Mouse (Mus musculus) MEL (cell line): Measurements from ENCODE around the gene Irf3. TPM values are rescaled to one million over a fixed set of nuclear protein-coding genes. Genes with fewer than 3 reads are reported as not detected.

Experiments
- DNase-seq: peaks from one replicate; pipeline ENCODE4 v3.0.0; 2011; ENCODE audit warnings: low read depth, low spot score
- H3K27ac ChIP-seq: 2 replicates; pipeline ENCODE4 v1.5.1; 2012; ENCODE audit warnings: low read depth, mild to moderate bottlenecking, control low read depth, low read length, moderate library complexity; ENCODE audit not compliant: control insufficient read depth
- H3K27me3 ChIP-seq, 2 experiments: fragments of 150-350 bp in 1 of 2; sonication (generic) in 1 of 2; 2 replicates each; pipeline ENCODE4 v1.6.1; 2012; ENCODE audit warnings: low read length in 2 of 2, mild to moderate bottlenecking in 2 of 2, improper control_type of control experiment in 1 of 2, moderate library complexity in 1 of 2; ENCODE audit not compliant: insufficient read depth in 2 of 2, control insufficient read depth in 1 of 2
- H3K36me3 ChIP-seq, 2 experiments: 2 replicates each; pipeline ENCODE4 v1.6.1; 2012 to 2014; ENCODE audit warnings: low read length in 2 of 2, improper control_type of control experiment in 1 of 2, inconsistent platforms in 1 of 2, mild to moderate bottlenecking in 1 of 2; ENCODE audit not compliant: insufficient read depth in 2 of 2, control insufficient read depth in 1 of 2
- H3K4me1 ChIP-seq, 2 experiments: fragments of 150-350 bp in 1 of 2; sonication (generic) in 1 of 2; 2 replicates each; pipeline ENCODE4 v1.6.1; 2012; ENCODE audit warnings: low read length in 2 of 2, improper control_type of control experiment in 1 of 2, mild to moderate bottlenecking in 1 of 2; ENCODE audit not compliant: insufficient read depth in 2 of 2, control insufficient read depth in 1 of 2
- H3K4me3 ChIP-seq, 2 experiments: fragments of 150-350 bp in 1 of 2; sonication (generic) in 1 of 2; 2 replicates each; pipeline ENCODE4 v1.5.1; 2012; ENCODE audit warnings: low read depth in 2 of 2, low read length in 2 of 2, mild to moderate bottlenecking in 2 of 2, moderate library complexity in 2 of 2, control low read depth in 1 of 2, improper control_type of control experiment in 1 of 2; ENCODE audit not compliant: control insufficient read depth in 1 of 2, insufficient read depth in 1 of 2
- H3K79me2 ChIP-seq: 2 replicates; pipeline ENCODE4 v1.6.1; 2012; ENCODE audit warnings: mild to moderate bottlenecking, low read length, moderate library complexity; ENCODE audit not compliant: control insufficient read depth, poor library complexity, insufficient read depth
- H3K9ac ChIP-seq: 2 replicates; pipeline ENCODE4 v1.6.1; 2012; ENCODE audit warnings: low read depth, mild to moderate bottlenecking, control low read depth, low read length, moderate library complexity; ENCODE audit not compliant: control insufficient read depth, poor library complexity, severe bottlenecking
- H3K9me3 ChIP-seq: fragments of 150-350 bp; sonication (generic); replicated peaks from 2 replicates; pipeline ENCODE4 v1.6.1; 2012; ENCODE audit warnings: mild to moderate bottlenecking, low read length, improper control_type of control experiment, moderate library complexity; ENCODE audit not compliant: insufficient read depth
- CHD2 ChIP-seq: IDR thresholded peaks from 2 replicates; pipeline ENCODE4 v1.6.1; 2011; ENCODE audit warnings: low read length, improper control_type of control experiment
- CTCF ChIP-seq, 3 experiments: IDR thresholded peaks in 2 of 3; conservative IDR thresholded peaks in 1 of 3; 2 replicates each; pipeline ENCODE4 v1.5.1; 2011 to 2012; ENCODE audit warnings: low read length in 3 of 3, low read depth in 2 of 3, mild to moderate bottlenecking in 2 of 3, improper control_type of control experiment in 1 of 3, inconsistent platforms in 1 of 3, mixed read lengths in 1 of 3, moderate library complexity in 1 of 3; ENCODE audit not compliant: control insufficient read depth in 1 of 3, insufficient read depth in 1 of 3, poor library complexity in 1 of 3, severe bottlenecking in 1 of 3
- ELF1 ChIP-seq: IDR thresholded peaks from 2 replicates; pipeline ENCODE4 v1.6.1; 2014; ENCODE audit warnings: low read depth, mild to moderate bottlenecking, inconsistent platforms, low read length, improper control_type of control experiment, moderate library complexity
- GATA1 ChIP-seq: IDR thresholded peaks from 2 replicates; pipeline ENCODE4 v1.6.1; 2011; ENCODE audit warnings: low read depth, low read length, improper control_type of control experiment
- KAT2A ChIP-seq: conservative IDR thresholded peaks from 2 replicates; pipeline ENCODE4 v1.6.1; 2012; ENCODE audit warnings: low read depth, low read length, improper control_type of control experiment, inconsistent platforms
- MYC ChIP-seq: IDR thresholded peaks from 2 replicates; pipeline ENCODE4 v1.6.1; 2011; ENCODE audit warnings: low read depth, mild to moderate bottlenecking, low read length, improper control_type of control experiment, moderate library complexity
- NRF1 ChIP-seq: IDR thresholded peaks from 2 replicates; pipeline ENCODE4 v1.6.1; 2014; ENCODE audit warnings: low read depth, mild to moderate bottlenecking, inconsistent platforms, low read length, improper control_type of control experiment, moderate library complexity; ENCODE audit not compliant: poor library complexity, insufficient read depth, severe bottlenecking
- POLR2A ChIP-seq, 2 experiments: IDR thresholded peaks; 2 replicates each; pipeline ENCODE4 v1.6.1; 2011 to 2012; ENCODE audit warnings: low read length in 2 of 2, mild to moderate bottlenecking in 2 of 2, control low read depth in 1 of 2, improper control_type of control experiment in 1 of 2, low read depth in 1 of 2, moderate library complexity in 1 of 2; ENCODE audit not compliant: control insufficient read depth in 1 of 2, insufficient read depth in 1 of 2, poor library complexity in 1 of 2
- RCOR1 ChIP-seq: IDR thresholded peaks from 2 replicates; pipeline ENCODE4 v1.6.1; 2012; ENCODE audit warnings: low read depth, mild to moderate bottlenecking, inconsistent platforms, low read length, improper control_type of control experiment
- SIN3A ChIP-seq: IDR thresholded peaks from 2 replicates; pipeline ENCODE4 v1.6.1; 2012; ENCODE audit warnings: low read length, improper control_type of control experiment, inconsistent platforms
- TAL1 ChIP-seq: IDR thresholded peaks from 2 replicates; pipeline ENCODE4 v1.6.1; 2012; ENCODE audit warnings: mild to moderate bottlenecking, inconsistent platforms, low read length, moderate library complexity, mixed read lengths
- TCF12 ChIP-seq: IDR thresholded peaks from 2 replicates; pipeline ENCODE4 v1.6.1; 2014; ENCODE audit warnings: low read depth, mild to moderate bottlenecking, inconsistent platforms, low read length, improper control_type of control experiment, moderate library complexity
- USF1 ChIP-seq: IDR thresholded peaks from 2 replicates; pipeline ENCODE4 v1.6.1; 2014; ENCODE audit warnings: low read depth, mild to moderate bottlenecking, inconsistent platforms, low read length, improper control_type of control experiment, moderate library complexity
- ZC3H11A ChIP-seq: IDR thresholded peaks from 2 replicates; pipeline ENCODE4 v1.6.1; 2012; ENCODE audit warnings: low read depth, mild to moderate bottlenecking, inconsistent platforms, low read length, improper control_type of control experiment
- ZMIZ1 ChIP-seq: IDR thresholded peaks from 2 replicates; pipeline ENCODE4 v1.6.1; 2012; ENCODE audit warnings: low read depth, mild to moderate bottlenecking, inconsistent platforms, low read length, improper control_type of control experiment, moderate library complexity
- polyA plus RNA-seq, 2 experiments: library from polyadenylated mRNA; stranded (reverse) in 1 of 2; unstranded in 1 of 2; fragments of >175 nt in 1 of 2; fragments of >200 nt in 1 of 2; gene quantifications; 2 replicates each; pipeline versions ENCODE4 v1.2.1 to v1.2.4; 2012; ENCODE audit warnings: low replicate concordance in 2 of 2, low read depth in 1 of 2; ENCODE audit not compliant: insufficient read length in 2 of 2, insufficient read depth in 1 of 2, missing spikeins in 1 of 2
- total RNA-seq: library from RNA; depleted of rRNA; stranded (reverse); fragments of 300-350 nt; gene quantifications from 2 replicates; pipeline ENCODE4 v1.2.3, GENCODE M21; 2012

The Irf3 gene
- total and polyA plus RNA-seq, 3 experiments: 82.1 to 83.4 TPM; not detected in 1

DNA sequence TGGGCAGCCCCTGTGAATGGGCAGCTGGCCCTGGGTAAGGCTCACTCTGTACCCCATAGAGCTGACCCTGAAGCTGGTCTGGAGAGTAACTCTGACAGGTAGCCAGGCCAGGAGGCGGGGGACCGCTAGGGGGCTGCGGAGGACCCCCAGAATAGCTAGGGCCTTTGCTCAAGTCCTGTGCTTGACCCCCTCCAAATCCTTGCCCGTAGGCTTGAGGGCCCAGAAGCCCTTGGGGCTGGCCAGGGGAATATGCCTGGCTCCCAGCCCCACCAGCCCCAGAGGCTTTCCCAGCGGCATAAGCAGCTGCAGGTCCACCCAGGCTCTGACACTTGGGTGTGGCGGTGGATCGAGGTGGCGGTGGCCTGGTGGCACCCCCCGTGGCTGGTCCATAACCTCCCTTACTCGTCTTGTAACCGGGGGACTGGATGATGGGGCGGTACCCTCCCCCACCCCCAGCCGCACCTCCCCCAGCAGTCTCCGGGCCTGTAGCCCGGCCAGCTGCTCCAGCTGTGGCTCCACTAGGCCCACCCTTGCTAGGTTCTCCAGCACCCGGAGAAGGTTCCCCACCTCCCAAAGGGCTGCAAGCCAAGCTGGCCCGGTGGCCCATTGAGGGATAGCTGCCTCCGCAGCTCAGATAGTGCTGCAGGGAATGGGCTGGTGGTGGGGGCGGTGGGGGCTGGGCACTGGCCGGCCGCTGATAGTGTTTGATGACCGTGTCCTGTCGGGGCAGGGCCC, 51.6 kb downstream of the Irf3 start:
- Histone ChIP-seq H3K36me3 (peaks cover under 1 to 3% of the 10 kb centered on the region in 2 experiments; a peak in 3 of 4 replicates), H3K79me2 (peaks cover 25% of the 10 kb centered on the region), H3K9ac (no peak overlapping the region), H3K9me3 (no peaks in the 10 kb centered on the region), H3K27me3 (no peaks in the 10 kb centered on the region)
- TF ChIP-seq CTCF (IDR thresholded peaks at IDR 0.05 in 2 of 3, conservative IDR thresholded peaks at IDR 0.05 in 1 of 3; ENCODE audit: control insufficient read depth in 1 of 3, insufficient read depth in 1 of 3, low read depth in 2 of 3, low read length in 3 of 3, poor library complexity in 1 of 3, severe bottlenecking in 1 of 3): no peak
- no peak for TF ChIP-seq USF1
- TF ChIP-seq GATA1: no peak
- TF ChIP-seq SIN3A: no peak
- no peak for TF ChIP-seq TAL1
- no peak for TF ChIP-seq KAT2A
- TF ChIP-seq MYC: no peak
- TF ChIP-seq CHD2: no peak
- TF ChIP-seq POLR2A (IDR thresholded peaks at IDR 0.05; ENCODE audit: control insufficient read depth in 1 of 2, insufficient read depth in 1 of 2, low read depth in 1 of 2, low read length in 2 of 2, poor library complexity in 1 of 2): no peak
- TF ChIP-seq ZMIZ1: no peak
- TF ChIP-seq RCOR1: no peak
- TF ChIP-seq TCF12: no peak
- no peak for TF ChIP-seq NRF1
- TF ChIP-seq ELF1: no peak
- TF ChIP-seq, all 39 proteins: peak for 0
- Histone ChIP-seq H3K4me3 (no peak overlapping the region), H3K4me1 (peaks cover 3 to 10% of the 10 kb centered on the region in 2 experiments; a peak in 3 of 4 replicates), H3K27ac (no peak overlapping the region)
- DNase-seq: no peak

DNA sequence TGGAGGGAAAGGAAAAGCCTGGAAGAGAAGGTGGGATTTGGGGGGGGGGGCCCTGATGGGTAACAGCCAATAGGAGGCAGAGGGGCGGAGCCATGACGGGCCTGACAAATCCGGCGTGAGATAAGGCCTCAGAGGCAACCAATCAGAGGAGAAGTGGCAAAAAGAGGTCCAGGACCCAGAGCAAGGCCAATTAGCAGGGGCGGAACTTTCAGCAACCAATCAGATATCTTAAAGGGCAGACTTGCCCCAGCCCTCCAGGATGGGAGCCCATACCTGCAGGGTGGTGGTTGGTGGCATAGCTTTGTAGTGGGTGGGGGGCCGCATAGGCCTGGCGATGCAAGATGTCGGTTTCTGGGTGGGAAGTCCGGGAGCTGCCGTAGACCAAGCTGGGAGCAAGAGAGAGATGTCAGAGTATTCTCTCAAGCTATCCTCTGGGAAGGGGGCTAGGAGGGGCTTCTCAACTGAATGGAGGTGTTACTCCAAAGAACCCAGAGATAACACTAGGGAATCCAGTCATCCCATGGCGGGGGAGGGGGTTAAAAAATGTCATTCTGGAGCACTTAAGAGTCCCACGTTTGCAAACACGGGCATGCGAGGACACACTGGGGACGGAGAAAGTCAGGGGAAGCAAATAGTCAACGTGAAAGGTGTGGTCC, 53.6 kb downstream of the Irf3 start:
- H3K27ac ChIP-seq: no peak overlapping the region
- H3K4me3 ChIP-seq: peak overlapping the region; percentile 66 to 93; a peak in 3 of 4 replicates
- peak; percentile 93 for DNase-seq
- peaks cover 0 to 5% of the 10 kb centered on the region in 2 experiments; a peak in 3 of 4 replicates for H3K36me3 ChIP-seq
- H3K27me3 ChIP-seq: no peaks in the 10 kb centered on the region
- peaks cover 25% of the 10 kb centered on the region for H3K79me2 ChIP-seq
- TF ChIP-seq CHD2 (0 out of 2 replicates have a peak, but pooled peaks have one; percentile 16), GATA1 (peak; percentile 46; the same call in 1 of the 2 replicates), KAT2A (no peak), ZC3H11A (no peak)
- H3K9me3 ChIP-seq: no peaks in the 10 kb centered on the region
- peak overlapping the region; percentile 81 for H3K9ac ChIP-seq
- peaks cover 3 to 15% of the 10 kb centered on the region in 2 experiments; a peak in 3 of 4 replicates for H3K4me1 ChIP-seq
